Mouse (Mus musculus) cortical plate, adult 2 months (tissue): ENCODE data around the gene Myo9b.

Source experiments
- CTCF ChIP-seq: fragments of 200-500 bp; IDR thresholded peaks from 2 replicates; pipeline ENCODE4 v1.5.1; 2011; ENCODE audit warnings: mild to moderate bottlenecking, control low read depth, low read length; ENCODE audit not compliant: insufficient read depth; ENCODE audit errors: extremely low read depth
- POLR2A ChIP-seq: fragments of 200-500 bp; IDR thresholded peaks from 2 replicates; pipeline ENCODE4 v1.6.1; 2011; ENCODE audit warnings: mild to moderate bottlenecking, low read length, control low read depth; ENCODE audit not compliant: insufficient read depth; ENCODE audit errors: extremely low read depth

- TF ChIP-seq CTCF = no peak
- TF ChIP-seq POLR2A = no peak
Observed at GRCm38 (mm10) chr8:71402446-71402964, 130.0 kb downstream of the Myo9b start.
